Mouse (Mus musculus) megakaryocyte, embryonic 14.5 days (primary cell): ENCODE measurements around the gene Usp21. TPM values are rescaled to one million over a fixed set of nuclear protein-coding genes. Genes with fewer than 3 reads are reported as not detected.
A peak's percentile ranks its signal among the peaks of the same experiment; 100 is the strongest.

Experiments
- H3K27me3 ChIP-seq: replicated peaks from 2 replicates; pipeline ENCODE3; 2012; ENCODE audit warnings: inconsistent platforms
- H3K36me3 ChIP-seq: replicated peaks from 2 replicates; pipeline ENCODE3; 2012; ENCODE audit warnings: low read length, inconsistent platforms, mixed read lengths
- H3K4me1 ChIP-seq: 2 replicates; pipeline ENCODE4 v1.6.1; 2012; ENCODE audit warnings: inconsistent platforms
- H3K4me3 ChIP-seq: replicated peaks from 2 replicates; pipeline ENCODE3; 2012; ENCODE audit warnings: moderate library complexity, mild to moderate bottlenecking, inconsistent platforms
- H3K9me3 ChIP-seq: 2 replicates; pipeline ENCODE4 v1.6.1; 2012; ENCODE audit warnings: inconsistent platforms
- FLI1 ChIP-seq: IDR thresholded peaks from 2 replicates; pipeline ENCODE4 v1.6.1; 2012; ENCODE audit warnings: low read length, inconsistent platforms, mixed read lengths
- GATA1 ChIP-seq: IDR thresholded peaks from 3 replicates; pipeline ENCODE4 v1.6.1; 2012; ENCODE audit warnings: mixed read lengths, low read length, inconsistent platforms, borderline replicate concordance
- polyA plus RNA-seq: library from polyadenylated mRNA; stranded (reverse); fragments of >175 nt; gene quantifications from 2 replicates; pipeline ENCODE4 v1.2.3, GENCODE M21; 2012; ENCODE audit warnings: low replicate concordance; ENCODE audit not compliant: insufficient read depth

The Usp21 gene
- polyA plus RNA-seq, 1 experiment: 33.2 TPM

DNA sequence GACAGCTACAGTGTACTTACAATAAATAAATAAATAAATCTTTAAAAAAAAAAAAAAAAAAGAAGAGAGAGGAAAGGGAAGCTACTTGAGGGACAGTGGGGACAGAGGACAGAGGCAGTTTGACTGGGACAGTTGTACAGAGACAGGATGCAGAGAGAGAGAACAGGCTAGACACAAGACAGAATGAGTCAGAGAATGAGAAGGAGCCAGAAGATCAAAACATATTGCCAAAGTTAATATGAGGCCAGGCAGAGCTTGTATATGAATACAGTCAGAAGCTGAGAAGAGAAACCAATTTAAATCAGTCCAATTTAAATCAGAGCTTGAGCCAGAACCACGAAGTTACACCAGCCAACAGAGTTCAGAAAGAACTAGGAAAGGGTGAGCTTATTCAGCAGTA lies 19.4 kb downstream of the Usp21 start:
- Histone ChIP-seq H3K27me3 (peaks cover 9% of the 10 kb centered on the region), H3K36me3 (peaks cover 18% of the 10 kb centered on the region), H3K4me1 (peaks cover 42% of the 10 kb centered on the region), H3K4me3 (no peak overlapping the region), H3K9me3 (no peaks in the 10 kb centered on the region)
- TF ChIP-seq FLI1: no peak
- no peak for TF ChIP-seq GATA1

DNA sequence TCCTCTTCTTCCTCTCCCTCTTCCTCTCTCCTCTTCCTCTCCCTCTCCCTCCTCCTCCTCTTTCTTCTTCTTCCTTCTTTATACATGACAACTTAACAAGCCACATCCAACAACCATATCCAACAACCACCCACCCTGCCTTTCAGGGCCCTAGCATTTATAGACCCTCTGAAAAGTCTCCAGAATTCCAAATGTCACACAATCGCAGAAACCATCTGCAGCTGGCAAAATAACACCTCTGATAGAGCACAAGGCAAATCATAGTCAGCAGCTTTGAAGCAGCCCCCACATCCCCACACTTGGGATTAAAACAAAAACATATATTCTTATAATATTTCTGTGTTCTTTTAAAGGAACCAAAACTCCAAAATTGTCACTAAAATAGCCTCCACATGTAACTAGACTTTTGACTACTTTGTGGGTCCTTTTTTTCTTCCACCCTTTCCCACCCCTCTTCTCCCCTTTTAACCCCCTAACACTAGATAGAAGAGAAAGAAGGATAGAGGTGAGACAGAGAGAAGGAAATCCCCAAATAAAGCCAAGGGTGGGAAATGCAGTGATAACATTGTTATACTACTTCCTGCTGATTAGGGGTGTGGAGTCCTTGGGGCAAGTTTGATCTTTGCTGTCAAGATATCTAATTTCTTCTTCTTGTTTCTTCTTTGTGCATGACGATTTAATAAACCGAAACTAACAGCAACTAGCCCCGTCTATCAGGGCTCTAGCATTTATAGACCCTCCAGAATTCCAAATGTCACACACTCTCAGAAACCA lies 21.6 kb downstream of the Usp21 start:
- Histone ChIP-seq H3K36me3 (no peaks in the 10 kb centered on the region), H3K4me1 (peaks cover 41% of the 10 kb centered on the region), H3K27me3 (peaks cover 25% of the 10 kb centered on the region), H3K4me3 (peak overlapping the region; percentile 67), H3K9me3 (no peaks in the 10 kb centered on the region)
- no peak for TF ChIP-seq GATA1
- TF ChIP-seq FLI1: no peak

DNA sequence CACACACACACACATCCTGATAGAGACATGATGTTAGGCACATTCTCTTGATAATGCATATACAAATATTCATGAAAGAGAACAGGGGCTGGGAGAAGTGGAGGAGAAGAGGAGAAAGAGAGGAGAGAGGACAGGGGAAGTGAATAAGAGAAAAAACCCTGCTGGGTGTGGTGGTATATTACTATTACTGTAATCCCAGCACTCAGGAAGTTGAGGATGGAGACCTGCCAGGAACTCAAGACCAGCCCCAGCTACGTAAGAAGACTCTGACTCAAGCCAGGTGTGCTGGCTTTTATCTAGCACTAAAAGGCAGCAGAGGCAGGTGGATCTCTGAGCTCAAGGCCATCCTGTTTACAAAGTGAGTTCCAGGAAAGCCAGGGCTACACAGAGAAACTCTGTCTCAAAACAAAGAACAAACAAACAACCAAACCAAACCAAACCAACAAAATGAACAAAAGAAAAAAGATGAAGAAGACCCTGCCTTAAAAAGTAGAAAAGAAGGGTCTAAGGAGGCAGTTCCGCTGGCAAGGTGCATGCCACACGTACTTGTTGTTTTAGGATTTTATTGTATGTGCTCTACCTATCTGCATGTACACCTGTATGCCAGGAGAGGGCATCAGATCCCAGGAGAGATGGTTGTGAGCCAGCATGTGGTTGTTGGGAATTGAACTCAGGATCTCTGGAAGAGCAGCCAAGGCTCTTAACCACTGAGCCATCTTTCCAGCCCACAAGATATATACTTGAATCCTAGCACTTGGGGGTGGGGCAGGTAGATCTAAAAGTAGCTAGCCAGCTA lies 23.9 kb downstream of the Usp21 start:
- Histone ChIP-seq H3K27me3 (peaks cover 42% of the 10 kb centered on the region), H3K36me3 (no peaks in the 10 kb centered on the region), H3K4me3 (no peak overlapping the region), H3K9me3 (no peaks in the 10 kb centered on the region), H3K4me1 (peaks cover 37% of the 10 kb centered on the region)
- TF ChIP-seq FLI1 (no peak), GATA1 (no peak)

DNA sequence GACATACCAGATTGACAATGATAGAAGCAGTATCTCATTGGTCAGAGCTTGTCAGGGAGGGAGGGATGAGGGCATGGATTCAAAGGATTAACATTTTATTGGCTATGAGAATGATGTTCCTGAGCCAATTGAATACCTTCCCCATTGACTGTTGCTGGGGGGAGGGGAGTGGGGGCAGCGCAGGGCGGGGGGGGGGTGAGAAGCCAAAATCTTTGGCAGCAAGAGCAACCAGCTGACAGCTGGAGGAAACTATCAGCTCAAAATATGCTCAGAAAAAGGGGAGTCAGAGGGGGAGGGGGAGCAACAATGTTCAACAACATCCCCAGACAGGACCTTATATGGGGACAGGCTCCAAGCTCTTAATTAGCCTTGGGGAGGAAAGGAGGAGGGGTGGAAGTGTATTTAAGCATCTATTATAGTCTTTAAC lies 24.6 kb downstream of the Usp21 start:
- no peaks in the 10 kb centered on the region for H3K9me3 ChIP-seq
- H3K36me3 ChIP-seq: no peaks in the 10 kb centered on the region
- H3K4me3 ChIP-seq: no peak overlapping the region
- H3K27me3 ChIP-seq: peaks cover 45% of the 10 kb centered on the region
- TF ChIP-seq FLI1 (no peak), GATA1 (no peak)
- H3K4me1 ChIP-seq: peaks cover 40% of the 10 kb centered on the region

DNA sequence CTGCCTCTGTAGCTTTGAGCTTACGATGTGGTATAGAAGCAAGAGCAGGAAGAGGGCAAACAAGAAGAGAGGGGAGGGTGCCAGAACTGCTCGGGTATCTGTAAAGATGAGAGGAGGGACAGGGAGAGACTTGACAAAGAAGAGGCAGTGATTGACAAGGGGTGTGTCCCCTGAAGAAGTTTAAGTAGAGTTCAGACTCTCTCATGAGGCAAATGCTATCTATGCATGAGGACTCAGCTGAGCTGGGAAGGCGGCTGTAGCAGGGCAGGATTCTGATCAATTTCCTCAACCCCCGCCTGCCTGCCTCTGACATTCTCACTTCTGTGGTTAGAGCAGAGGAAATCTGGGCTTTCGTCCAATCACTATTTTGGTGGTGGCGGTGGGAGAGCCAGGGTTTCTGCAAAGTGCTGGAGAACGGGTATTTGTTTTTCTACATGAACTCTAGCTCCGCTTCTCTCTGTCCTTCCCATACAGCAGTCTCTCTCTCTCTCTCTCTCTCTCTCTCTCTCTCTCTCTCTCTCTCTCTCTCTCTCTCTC lies 25.1 kb downstream of the Usp21 start:
- Histone ChIP-seq H3K4me3 (peak overlapping the region; percentile 40), H3K36me3 (no peaks in the 10 kb centered on the region), H3K4me1 (peaks cover 44% of the 10 kb centered on the region), H3K9me3 (no peaks in the 10 kb centered on the region), H3K27me3 (peaks cover 48% of the 10 kb centered on the region)
- TF ChIP-seq FLI1 (no peak), GATA1 (no peak)

DNA sequence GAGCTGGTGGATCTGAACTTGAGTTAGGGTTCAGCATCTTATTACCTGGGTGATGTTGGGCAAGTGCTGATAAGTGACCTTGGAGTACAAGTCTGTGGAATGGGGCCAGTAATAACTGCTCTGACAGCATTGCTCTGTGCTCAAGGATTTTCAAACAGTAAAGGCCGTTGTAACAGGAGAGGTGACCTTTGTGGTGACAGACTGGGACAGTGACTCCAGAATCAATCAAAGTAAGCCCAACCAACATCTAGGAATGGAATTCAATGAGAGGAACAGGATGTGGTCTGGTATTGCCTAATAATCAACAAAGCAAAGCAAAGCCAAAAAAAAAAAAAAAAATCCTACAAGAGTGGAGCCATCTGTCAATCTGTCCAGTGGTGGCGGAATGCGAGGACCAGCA lies 27.5 kb downstream of the Usp21 start:
- H3K9me3 ChIP-seq: no peaks in the 10 kb centered on the region
- H3K27me3 ChIP-seq: peaks cover 50% of the 10 kb centered on the region
- no peak overlapping the region for H3K4me3 ChIP-seq
- peaks cover 47% of the 10 kb centered on the region for H3K4me1 ChIP-seq
- no peaks in the 10 kb centered on the region for H3K36me3 ChIP-seq
- TF ChIP-seq GATA1 (no peak), FLI1 (no peak)

DNA sequence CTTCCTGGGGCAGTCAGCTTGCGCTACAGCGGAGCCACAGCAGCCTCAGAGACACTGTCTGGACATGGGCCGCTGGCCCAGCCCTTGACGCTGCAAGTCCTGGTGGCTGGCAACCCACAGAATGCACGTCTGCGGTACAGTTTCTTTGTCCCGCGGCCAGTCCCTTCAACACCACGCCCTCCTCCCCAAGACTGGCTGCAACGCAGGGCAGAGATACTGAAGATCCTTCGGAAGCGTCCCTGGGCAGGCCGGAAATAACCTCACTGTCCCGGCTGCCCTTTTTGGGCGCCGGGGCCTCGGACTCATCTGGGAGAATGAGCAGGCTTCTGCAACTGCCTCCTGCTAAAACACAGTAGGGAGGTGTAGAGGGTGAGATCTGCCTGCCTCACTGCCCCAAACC lies 28.9 kb downstream of the Usp21 start:
- H3K27me3 ChIP-seq: peaks cover 50% of the 10 kb centered on the region
- H3K9me3 ChIP-seq: no peaks in the 10 kb centered on the region
- no peaks in the 10 kb centered on the region for H3K36me3 ChIP-seq
- no peak for TF ChIP-seq FLI1
- TF ChIP-seq GATA1: no peak
- H3K4me3 ChIP-seq: peak overlapping the region; percentile 77
- peaks cover 49% of the 10 kb centered on the region for H3K4me1 ChIP-seq

DNA sequence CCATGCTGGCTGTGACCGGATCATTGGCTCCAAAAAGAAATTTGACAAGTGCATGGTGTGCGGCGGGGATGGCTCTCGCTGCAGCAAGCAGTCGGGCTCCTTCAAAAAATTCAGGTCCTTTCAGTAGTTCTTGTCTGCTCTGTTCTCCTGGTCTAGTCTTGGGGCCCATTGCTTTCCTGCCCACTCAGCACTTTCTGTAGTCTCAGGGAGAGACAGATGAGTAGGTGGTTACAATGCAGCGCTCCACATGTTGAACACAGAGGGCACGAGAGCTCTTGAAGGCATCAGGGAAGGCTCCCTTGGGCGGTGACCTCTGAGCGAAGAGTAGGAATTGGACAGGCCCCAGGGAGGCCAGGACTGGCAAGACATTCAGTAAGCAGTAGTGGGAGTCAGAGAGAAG lies 30.0 kb downstream of the Usp21 start:
- no peaks in the 10 kb centered on the region for H3K9me3 ChIP-seq
- TF ChIP-seq GATA1 (no peak), FLI1 (no peak)
- H3K36me3 ChIP-seq: no peaks in the 10 kb centered on the region
- peaks cover 46% of the 10 kb centered on the region for H3K4me1 ChIP-seq
- peaks cover 53% of the 10 kb centered on the region for H3K27me3 ChIP-seq
- H3K4me3 ChIP-seq: no peak overlapping the region

DNA sequence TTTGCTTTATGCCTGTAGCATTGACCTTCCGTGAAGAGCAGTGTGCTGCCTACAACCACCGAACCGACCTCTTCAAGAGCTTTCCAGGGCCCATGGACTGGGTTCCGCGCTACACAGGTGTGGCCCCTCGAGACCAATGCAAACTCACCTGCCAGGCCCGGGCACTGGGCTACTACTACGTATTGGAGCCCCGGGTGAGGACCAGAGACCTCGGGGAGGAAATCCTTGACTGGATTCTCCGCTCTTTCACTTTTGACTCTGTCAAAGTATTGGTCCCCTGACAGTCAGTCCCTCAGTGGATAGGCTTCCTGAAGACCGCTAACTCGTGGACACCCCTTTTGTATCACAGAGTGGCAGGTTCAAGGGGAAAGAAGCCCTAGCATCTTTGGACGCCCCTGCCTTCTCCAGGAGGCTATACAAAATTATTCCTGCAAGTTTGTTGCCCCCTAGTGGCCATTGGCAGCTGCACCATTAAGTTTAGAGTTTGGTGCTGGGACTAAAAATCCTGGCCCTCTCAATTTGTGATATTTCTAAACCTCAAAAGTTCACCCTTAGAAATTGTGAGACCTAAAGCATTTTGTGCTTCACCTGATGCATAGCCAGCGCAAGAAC lies 30.7 kb downstream of the Usp21 start:
- Histone ChIP-seq H3K27me3 (peaks cover 49% of the 10 kb centered on the region), H3K4me1 (peaks cover 48% of the 10 kb centered on the region), H3K36me3 (no peaks in the 10 kb centered on the region), H3K4me3 (peak overlapping the region; percentile 85), H3K9me3 (no peaks in the 10 kb centered on the region)
- TF ChIP-seq GATA1: no peak
- no peak for TF ChIP-seq FLI1
